Mouse (Mus musculus): ENCODE results near the gene Tsnaxip1. TPM values are rescaled to one million over a fixed set of nuclear protein-coding genes. Genes with fewer than 3 reads are reported as not detected.

The Tsnaxip1 gene
- polyA plus RNA-seq, 1 experiment from 2014 or later: 0.77 TPM

Other genes starting within 250 kb of the Tsnaxip1 start
- gene Ripor1, start 222.5 kb upstream of the Tsnaxip1 start, polyA plus RNA-seq (2015; fragmentation: Nextera tagmentation; extraction: Ambion mirVana): 33.8 and 35.2 TPM in 2 replicates
- gene Ctcf, start 191.2 kb upstream of the Tsnaxip1 start, polyA plus RNA-seq (2015; fragmentation: Nextera tagmentation; extraction: Ambion mirVana): 93.8 and 100 TPM in 2 replicates
- 1.4 TPM in 2 replicates for gene Agrp, start 190.3 kb upstream of the Tsnaxip1 start, polyA plus RNA-seq (2015; fragmentation: Nextera tagmentation; extraction: Ambion mirVana)
- gene Carmil2, start 141.5 kb upstream of the Tsnaxip1 start, polyA plus RNA-seq (2015; fragmentation: Nextera tagmentation; extraction: Ambion mirVana): 22.9 and 23.0 TPM in 2 replicates
- 95.6 and 97.6 TPM in 2 replicates for gene Acd, start 126.6 kb upstream of the Tsnaxip1 start, polyA plus RNA-seq (2015; fragmentation: Nextera tagmentation; extraction: Ambion mirVana)
- gene Pard6a, start 126.6 kb upstream of the Tsnaxip1 start, polyA plus RNA-seq (2015; fragmentation: Nextera tagmentation; extraction: Ambion mirVana): 50.2 and 57.9 TPM in 2 replicates
- gene 4933405L10Rik, start 120.1 kb upstream of the Tsnaxip1 start, polyA plus RNA-seq (2015; fragmentation: Nextera tagmentation; extraction: Ambion mirVana): 0.28 and 0.45 TPM in 2 replicates
- 14.9 and 16.5 TPM in 2 replicates for gene Enkd1, start 119.5 kb upstream of the Tsnaxip1 start, polyA plus RNA-seq (2015; fragmentation: Nextera tagmentation; extraction: Ambion mirVana)
- 94.0 and 95.6 TPM in 2 replicates for gene Gfod2, start 69.1 kb upstream of the Tsnaxip1 start, polyA plus RNA-seq (2015; fragmentation: Nextera tagmentation; extraction: Ambion mirVana)
- 9.6 and 12.6 TPM in 2 replicates for gene Ranbp10, start 381 bp upstream of the Tsnaxip1 start, polyA plus RNA-seq (2015; fragmentation: Nextera tagmentation; extraction: Ambion mirVana)
- gene Cenpt, start 25.5 kb downstream of the Tsnaxip1 start, polyA plus RNA-seq (2015; fragmentation: Nextera tagmentation; extraction: Ambion mirVana): 45.9 and 59.5 TPM in 2 replicates
- 50.6 and 53.4 TPM in 2 replicates for gene Thap11, start 27.4 kb downstream of the Tsnaxip1 start, polyA plus RNA-seq (2015; fragmentation: Nextera tagmentation; extraction: Ambion mirVana)
- 146 and 153 TPM in 2 replicates for gene Nutf2, start 32.8 kb downstream of the Tsnaxip1 start, polyA plus RNA-seq (2015; fragmentation: Nextera tagmentation; extraction: Ambion mirVana)
- 55.5 and 56.9 TPM in 2 replicates for gene Edc4, start 53.1 kb downstream of the Tsnaxip1 start, polyA plus RNA-seq (2015; fragmentation: Nextera tagmentation; extraction: Ambion mirVana)
- gene Nrn1l, start 65.8 kb downstream of the Tsnaxip1 start, polyA plus RNA-seq (2015; fragmentation: Nextera tagmentation; extraction: Ambion mirVana): 0.53 TPM in 1 of 2 replicates, not detected in the other
- gene Pskh1, start 72.7 kb downstream of the Tsnaxip1 start, polyA plus RNA-seq (2015; fragmentation: Nextera tagmentation; extraction: Ambion mirVana): 10.6 and 10.8 TPM in 2 replicates
- gene Ctrl, start 106.1 kb downstream of the Tsnaxip1 start, polyA plus RNA-seq (2015; fragmentation: Nextera tagmentation; extraction: Ambion mirVana): 4.5 and 4.9 TPM in 2 replicates
- 59.6 and 71.2 TPM in 2 replicates for gene Psmb10, start 110.7 kb downstream of the Tsnaxip1 start, polyA plus RNA-seq (2015; fragmentation: Nextera tagmentation; extraction: Ambion mirVana)
- 1.3 and 3.0 TPM in 2 replicates for gene Lcat, start 115.7 kb downstream of the Tsnaxip1 start, polyA plus RNA-seq (2015; fragmentation: Nextera tagmentation; extraction: Ambion mirVana)
- gene Slc12a4, start 138.4 kb downstream of the Tsnaxip1 start, polyA plus RNA-seq (2015; fragmentation: Nextera tagmentation; extraction: Ambion mirVana): 7.6 and 10.6 TPM in 2 replicates
- gene Dpep3, start 151.7 kb downstream of the Tsnaxip1 start, polyA plus RNA-seq (2015; fragmentation: Nextera tagmentation; extraction: Ambion mirVana): not detected in 2 replicates
- 29.4 and 29.8 TPM in 2 replicates for gene Dus2, start 163.6 kb downstream of the Tsnaxip1 start, polyA plus RNA-seq (2015; fragmentation: Nextera tagmentation; extraction: Ambion mirVana)
- 0.25 TPM in 1 of 2 replicates, not detected in the other for gene Dpep2nb, start 178.2 kb downstream of the Tsnaxip1 start, polyA plus RNA-seq (2015; fragmentation: Nextera tagmentation; extraction: Ambion mirVana)
- gene Ddx28, start 184.2 kb downstream of the Tsnaxip1 start, polyA plus RNA-seq (2015; fragmentation: Nextera tagmentation; extraction: Ambion mirVana): 20.3 and 21.5 TPM in 2 replicates
- gene Nfatc3, start 231.1 kb downstream of the Tsnaxip1 start, polyA plus RNA-seq (2015; fragmentation: Nextera tagmentation; extraction: Ambion mirVana): 2.1 and 3.2 TPM in 2 replicates

Measured in midbrain, embryonic 16.5 days (tissue).